Mouse (Mus musculus) hindbrain, embryonic 13.5 days (tissue): ENCODE results near the gene Smg6. TPM values are rescaled to one million over a fixed set of nuclear protein-coding genes. Genes with fewer than 3 reads are reported as not detected.

Experiments
- ATAC-seq: fragments of 200-750 bp; cut with Nextera tagmentation; 2 replicates; pipeline ENCODE4 v1.8.0; 2017; ENCODE audit warnings: moderate TSS enrichment; ENCODE audit not compliant: low FRiP score
- H3K27ac ChIP-seq: fragments of 300-500 bp; sonication (generic); 2 replicates; pipeline ENCODE4 v1.5.1; 2015; ENCODE audit warnings: inconsistent platforms, mild to moderate bottlenecking, moderate library complexity
- H3K27me3 ChIP-seq: fragments of 300-500 bp; sonication (generic); 2 replicates; pipeline ENCODE4 v1.6.1; 2015; ENCODE audit warnings: mild to moderate bottlenecking, inconsistent platforms
- H3K36me3 ChIP-seq: fragments of 300-500 bp; sonication (generic); 2 replicates; pipeline ENCODE4 v1.6.1; 2015; ENCODE audit warnings: mild to moderate bottlenecking, inconsistent platforms
- H3K4me1 ChIP-seq: fragments of 300-500 bp; sonication (generic); replicated peaks from 2 replicates; pipeline ENCODE4 v1.6.1; 2015; ENCODE audit warnings: inconsistent platforms
- H3K4me2 ChIP-seq: fragments of 300-500 bp; sonication (generic); 2 replicates; pipeline ENCODE4 v1.6.1; 2015; ENCODE audit warnings: inconsistent platforms, mild to moderate bottlenecking, moderate library complexity
- H3K4me3 ChIP-seq: fragments of 300-500 bp; sonication (generic); 2 replicates; pipeline ENCODE4 v1.5.1; 2015; ENCODE audit warnings: mild to moderate bottlenecking, inconsistent platforms
- H3K9ac ChIP-seq: fragments of 300-500 bp; sonication (generic); 2 replicates; pipeline ENCODE4 v1.6.1; 2015; ENCODE audit warnings: mild to moderate bottlenecking, inconsistent platforms
- H3K9me3 ChIP-seq: fragments of 300-500 bp; sonication (generic); 2 replicates; pipeline ENCODE4 v1.6.1; 2016; ENCODE audit warnings: inconsistent platforms
- WGBS: fragments of 180-500 bp; shearing (Covaris S2); methylation state at CpG from one replicate; pipeline ENCODE4 v1.1.7; 2015; 5-methylcytosine and 5-hydroxymethylcytosine counted together
- polyA plus RNA-seq: library from polyadenylated mRNA; unstranded; fragments of >200 nt; fragmentation: Nextera tagmentation; extraction: Ambion mirVana; gene quantifications from 2 replicates; pipeline ENCODE4 v1.2.1, GENCODE M21; 2015

Smg6 gene
- polyA plus RNA-seq, 1 experiment from 2014 or later: 17.8 TPM

DNA sequence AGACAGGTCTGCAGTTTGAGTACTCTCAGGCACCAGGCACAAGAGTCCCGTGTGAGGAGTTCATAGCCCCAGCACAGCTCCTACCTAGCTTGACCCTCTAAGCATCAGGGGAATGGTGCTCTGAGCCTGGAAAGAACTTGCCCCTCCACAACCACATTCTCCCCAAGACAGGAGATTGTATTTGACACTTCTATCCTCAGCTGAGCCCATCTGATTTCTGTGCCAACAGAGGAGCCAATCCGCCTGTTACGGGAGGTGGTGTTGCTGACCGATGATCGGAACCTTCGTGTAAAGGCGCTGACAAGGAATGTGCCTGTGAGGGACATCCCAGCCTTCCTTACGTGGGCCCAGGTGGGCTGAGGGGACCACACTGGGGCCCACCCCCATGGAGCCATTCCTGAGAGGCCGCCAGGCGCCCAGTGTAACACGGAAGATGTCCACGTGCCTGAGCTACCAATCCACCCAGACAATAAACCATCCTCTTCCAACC, 237.0 kb downstream of the Smg6 start:
- no peak for ATAC-seq
- peaks cover 53% of the 10 kb centered on the region for H3K27me3 ChIP-seq
- no peak overlapping the region for H3K27ac ChIP-seq
- H3K9ac ChIP-seq: no peak overlapping the region
- peaks cover 29% of the 10 kb centered on the region for H3K4me1 ChIP-seq
- no peaks in the 10 kb centered on the region for H3K9me3 ChIP-seq
- H3K4me3 ChIP-seq: no peak overlapping the region
- WGBS: 91% methylated on average over 12 of the region's 12 CpGs
- H3K4me2 ChIP-seq: no peak overlapping the region
- H3K36me3 ChIP-seq: peaks cover 56% of the 10 kb centered on the region

DNA sequence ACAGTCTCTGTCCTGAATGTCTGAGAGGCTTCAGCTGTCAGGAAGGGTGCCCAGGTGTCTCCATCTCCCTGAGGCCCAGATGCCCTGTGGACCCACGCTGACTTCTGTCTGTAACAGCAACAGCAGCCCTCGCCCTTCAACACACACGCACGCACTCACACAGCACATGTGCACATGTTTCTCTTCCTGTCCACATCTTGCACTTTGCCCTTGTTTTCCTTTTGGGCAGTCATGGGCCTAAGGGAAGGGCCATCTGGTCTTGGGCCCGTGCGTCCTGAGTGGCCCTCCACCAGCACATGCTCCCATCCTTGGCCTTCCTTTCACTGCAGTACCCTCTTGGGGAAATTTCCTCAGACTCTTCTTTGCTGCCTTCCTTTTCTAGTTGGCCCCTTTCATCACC, 237.8 kb downstream of the Smg6 start:
- no peak overlapping the region for H3K27ac ChIP-seq
- no peaks in the 10 kb centered on the region for H3K9me3 ChIP-seq
- H3K4me2 ChIP-seq: no peak overlapping the region
- H3K27me3 ChIP-seq: peaks cover 61% of the 10 kb centered on the region
- ATAC-seq: no peak
- WGBS: 94% methylated on average over 6 of the region's 6 CpGs
- no peak overlapping the region for H3K9ac ChIP-seq
- peaks cover 37% of the 10 kb centered on the region for H3K4me1 ChIP-seq
- no peak overlapping the region for H3K4me3 ChIP-seq
- peaks cover 56% of the 10 kb centered on the region for H3K36me3 ChIP-seq

GRCm38 (mm10) chr11:75164051-75164450, 238.4 kb downstream of the Smg6 start:
- no peak overlapping the region for H3K4me3 ChIP-seq
- 63% methylated on average over 2 of the region's 2 CpGs for WGBS
- peaks cover 44% of the 10 kb centered on the region for H3K4me1 ChIP-seq
- no peaks in the 10 kb centered on the region for H3K9me3 ChIP-seq
- no peak for ATAC-seq
- peaks cover 67% of the 10 kb centered on the region for H3K27me3 ChIP-seq
- H3K4me2 ChIP-seq: no peak overlapping the region
- no peak overlapping the region for H3K27ac ChIP-seq
- peaks cover 50% of the 10 kb centered on the region for H3K36me3 ChIP-seq
- H3K9ac ChIP-seq: no peak overlapping the region

- Histone ChIP-seq H3K36me3 (peaks cover 44% of the 10 kb centered on the region), H3K4me2 (peak overlapping the region; percentile 83; the same call in 1 of the 2 replicates), H3K4me3 (peak overlapping the region; percentile 48; the same call in 1 of the 2 replicates), H3K9ac (no peak overlapping the region), H3K9me3 (no peaks in the 10 kb centered on the region), H3K27ac (no peak overlapping the region), H3K4me1 (peaks cover 51% of the 10 kb centered on the region), H3K27me3 (peaks cover 74% of the 10 kb centered on the region)
- no peak for ATAC-seq
- 14% methylated on average over 15 of the region's 15 CpGs for WGBS
These were observed 239.1 kb downstream of the Smg6 start for GRCm38 (mm10) chr11:75164750-75165149.

DNA sequence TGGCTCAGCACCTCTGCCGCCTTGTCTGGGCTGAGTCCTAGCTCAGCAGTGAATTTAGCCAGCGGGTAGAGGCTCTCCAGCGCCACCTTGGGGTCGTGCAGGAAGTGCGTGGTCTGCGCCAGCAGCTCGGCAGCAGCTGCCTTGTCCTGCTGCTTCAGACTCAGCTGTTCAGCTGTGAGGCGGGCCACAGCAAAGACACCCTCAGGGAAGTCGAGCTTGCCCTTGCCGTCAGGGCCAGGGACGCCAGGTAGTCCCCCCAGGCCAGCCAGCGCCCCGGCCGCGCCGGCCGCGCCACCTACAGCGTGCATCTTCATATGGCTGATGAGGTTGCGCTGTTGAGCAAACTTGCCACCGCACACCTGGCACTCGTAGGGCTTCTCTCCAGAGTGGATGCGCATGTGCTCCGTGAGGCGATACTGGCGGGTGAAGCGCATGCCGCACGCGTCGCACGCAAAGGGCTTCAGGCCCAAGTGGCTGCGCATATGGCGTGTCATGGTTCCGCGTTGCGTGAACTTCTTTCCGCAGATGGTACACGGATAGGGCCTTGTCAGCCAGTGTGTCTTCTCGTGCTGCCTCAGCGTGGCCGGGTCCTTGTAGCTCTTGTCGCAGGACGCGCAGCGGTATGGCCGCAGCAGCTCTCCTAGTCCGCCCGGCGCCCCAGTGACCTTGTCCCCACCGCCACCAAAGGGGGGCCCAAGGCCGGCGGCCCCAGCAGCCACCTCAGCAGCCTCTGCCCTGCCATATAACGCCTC, 240.0 kb downstream of the Smg6 start:
- 4% methylated on average over 54 of the region's 54 CpGs for WGBS

GRCm38 (mm10) chr11:75166193-75166842, 240.7 kb downstream of the Smg6 start:
- Histone ChIP-seq H3K9me3 (no peaks in the 10 kb centered on the region), H3K4me3 (peak overlapping the region; percentile 48), H3K4me1 (peaks cover 64% of the 10 kb centered on the region), H3K27me3 (peaks cover 81% of the 10 kb centered on the region), H3K36me3 (peaks cover 28% of the 10 kb centered on the region), H3K4me2 (peak overlapping the region; percentile 83), H3K9ac (peak overlapping the region; percentile 69), H3K27ac (no peak overlapping the region)
- no peak for ATAC-seq
- WGBS: 4% methylated on average over 55 of the region's 55 CpGs

More for the DNA sequence above, 240.0 kb downstream of the Smg6 start:
- Histone ChIP-seq H3K36me3 (peaks cover 35% of the 10 kb centered on the region), H3K4me3 (peak overlapping the region; percentile 48), H3K9me3 (no peaks in the 10 kb centered on the region), H3K9ac (peak overlapping the region; percentile 69; the same call in 1 of the 2 replicates), H3K4me1 (peaks cover 59% of the 10 kb centered on the region), H3K27me3 (peaks cover 76% of the 10 kb centered on the region), H3K4me2 (peak overlapping the region; percentile 83), H3K27ac (no peak overlapping the region)
- ATAC-seq: no peak

DNA sequence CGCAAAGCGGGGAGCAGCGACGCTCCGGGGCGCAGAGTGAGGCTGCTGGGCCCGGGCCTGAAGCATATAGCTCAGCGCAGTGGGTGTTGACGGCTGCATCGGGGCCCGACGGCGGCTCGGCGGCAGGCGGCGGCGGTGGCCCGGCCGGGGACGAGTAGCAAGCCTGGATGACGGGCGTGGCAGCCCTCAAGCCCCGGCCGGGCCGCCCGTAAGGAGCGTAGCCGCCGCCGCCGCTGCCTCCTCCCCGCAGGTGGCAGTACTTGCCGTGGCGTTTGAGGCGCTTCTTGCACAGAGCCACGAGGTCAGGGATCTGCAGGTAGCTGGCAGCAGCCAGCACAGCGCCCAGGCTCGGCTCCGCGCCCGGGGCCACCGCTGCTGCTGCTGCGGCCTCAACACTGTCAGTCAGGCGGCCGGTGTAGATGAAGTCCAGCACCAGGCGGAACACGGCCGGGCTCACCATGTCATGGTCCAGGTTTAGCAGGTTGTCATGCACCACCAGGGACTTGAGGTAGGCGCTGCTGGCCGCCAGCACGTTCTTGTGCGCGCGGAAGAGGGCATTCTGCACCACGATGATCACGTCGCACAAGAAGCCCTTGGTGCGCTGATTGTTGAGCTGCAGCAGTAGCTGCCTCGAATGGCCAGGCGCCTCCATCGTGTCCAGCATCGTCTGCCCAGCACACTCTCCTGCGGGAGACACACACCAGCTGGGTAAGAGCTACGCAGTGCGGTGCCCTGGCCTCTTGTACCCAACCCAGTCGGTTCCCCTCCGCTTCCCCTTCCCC, 241.4 kb downstream of the Smg6 start:
- WGBS: 2% methylated on average over 68 of the region's 68 CpGs
- H3K4me3 ChIP-seq: peak overlapping the region; percentile 48
- peaks cover 68% of the 10 kb centered on the region for H3K4me1 ChIP-seq
- H3K9ac ChIP-seq: peak overlapping the region; percentile 69
- ATAC-seq: no peak
- H3K27me3 ChIP-seq: peaks cover 89% of the 10 kb centered on the region
- H3K27ac ChIP-seq: peak overlapping the region; percentile 13; the same call in 1 of the 2 replicates
- no peaks in the 10 kb centered on the region for H3K9me3 ChIP-seq
- H3K4me2 ChIP-seq: peak overlapping the region; percentile 83
- H3K36me3 ChIP-seq: peaks cover 21% of the 10 kb centered on the region

GRCm38 (mm10) chr11:75167643-75168589, 242.3 kb downstream of the Smg6 start:
- Histone ChIP-seq H3K4me3 (peak overlapping the region; percentile 48), H3K4me2 (peak overlapping the region; percentile 83), H3K4me1 (peaks cover 76% of the 10 kb centered on the region), H3K9me3 (no peaks in the 10 kb centered on the region), H3K27me3 (peaks cover 91% of the 10 kb centered on the region), H3K36me3 (peaks cover 12% of the 10 kb centered on the region), H3K27ac (0 out of 2 replicates have a peak overlapping the region, but pooled peaks have one; percentile 13), H3K9ac (peak overlapping the region; percentile 69)
- WGBS: 3% methylated on average over 49 of the region's 63 CpGs
- ATAC-seq: no peak

- Histone ChIP-seq H3K4me1 (peaks cover 80% of the 10 kb centered on the region), H3K27ac (0 out of 2 replicates have a peak overlapping the region, but pooled peaks have one; percentile 12), H3K4me3 (peak overlapping the region; percentile 48), H3K27me3 (peaks cover 83% of the 10 kb centered on the region), H3K4me2 (peak overlapping the region; percentile 83), H3K36me3 (peaks cover 3% of the 10 kb centered on the region; the same call in 1 of the 2 replicates), H3K9ac (peak overlapping the region; percentile 69), H3K9me3 (no peaks in the 10 kb centered on the region)
- WGBS: under 1% methylated on average over 79 of the region's 83 CpGs
- ATAC-seq: 0 out of 2 replicates have a peak, but pooled peaks have one; percentile 10
These were observed 243.2 kb downstream of the Smg6 start for GRCm38 (mm10) chr11:75168590-75169361.

DNA sequence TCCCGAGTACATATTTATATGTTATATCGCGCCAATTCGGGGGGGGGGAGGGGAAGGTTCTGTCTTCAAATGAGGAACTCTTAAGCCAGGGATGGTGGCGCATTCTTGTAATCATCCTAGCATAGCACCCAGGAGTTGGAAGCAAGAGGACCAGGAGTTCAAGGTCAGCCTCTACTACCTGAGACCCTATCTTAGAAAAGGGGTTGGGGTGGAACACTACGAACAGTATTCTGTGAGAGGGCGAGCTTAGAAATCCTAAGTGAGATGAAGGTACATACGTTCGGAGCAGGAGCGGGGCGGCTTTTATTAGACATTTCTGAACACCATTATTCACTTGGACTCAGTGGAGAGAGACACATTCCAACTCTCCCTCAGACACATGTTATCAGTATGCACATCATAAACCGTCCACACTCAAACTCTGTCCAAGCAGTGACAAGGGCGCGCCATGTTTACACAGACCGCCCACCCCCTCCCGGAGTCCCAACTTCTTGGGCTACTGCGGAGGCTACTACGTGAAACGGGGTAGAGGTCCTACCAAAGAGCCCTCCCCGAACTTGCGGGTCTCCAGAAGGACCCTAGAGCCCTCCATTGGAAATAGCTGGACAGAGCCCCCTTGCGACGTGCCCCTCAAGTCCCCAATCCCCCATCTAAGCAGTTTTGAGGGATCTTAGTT, 243.9 kb downstream of the Smg6 start, which contains the start of gene Hic1:
TSS of gene Hic1 (minus strand) at position 115 of the 676 bp plus-strand sequence.
- peak within 1 kb of the TSS; percentile 83 for H3K4me2 ChIP-seq
- H3K9me3 ChIP-seq: no peaks in the 10 kb centered on the region
- no peaks in the 10 kb centered on the region for H3K36me3 ChIP-seq
- ATAC-seq: no peak
- peaks cover 76% of the 10 kb centered on the region for H3K27me3 ChIP-seq
- peak within 1 kb of the TSS; percentile 63; the same call in 1 of the 2 replicates for H3K27ac ChIP-seq
- H3K4me1 ChIP-seq: peaks cover 86% of the 10 kb centered on the region
- 4% methylated on average over 23 of the region's 23 CpGs for WGBS
- H3K9ac ChIP-seq: peak within 1 kb of the TSS; percentile 69
- H3K4me3 ChIP-seq: peak within 1 kb of the TSS; percentile 48
